Mouse (Mus musculus) hindbrain, embryonic 10.5 days (tissue): Measurements from ENCODE around the gene Serac1. TPM values are rescaled to one million over a fixed set of nuclear protein-coding genes. Genes with fewer than 3 reads are reported as not detected.

ENCODE experiments used
- DNase-seq: peaks from one replicate; pipeline ENCODE4 v3.0.0-alpha.2; 2017; ENCODE audit warnings: low spot score
- H3K27ac ChIP-seq: fragments of 300-500 bp; sonication (generic); 2 replicates; pipeline ENCODE4 v1.5.1; 2016; ENCODE audit warnings: mild to moderate bottlenecking, moderate library complexity
- H3K27me3 ChIP-seq: fragments of 300-500 bp; sonication (generic); 2 replicates; pipeline ENCODE4 v1.6.1; 2016; ENCODE audit warnings: mild to moderate bottlenecking; ENCODE audit not compliant: poor library complexity, insufficient read depth, severe bottlenecking
- H3K36me3 ChIP-seq: fragments of 300-500 bp; sonication (generic); 2 replicates; pipeline ENCODE4 v1.6.1; 2016; ENCODE audit warnings: mild to moderate bottlenecking, moderate library complexity
- H3K4me1 ChIP-seq: fragments of 300-500 bp; sonication (generic); replicated peaks from 2 replicates; pipeline ENCODE4 v1.6.1; 2016; ENCODE audit warnings: mild to moderate bottlenecking
- H3K4me3 ChIP-seq: fragments of 300-500 bp; sonication (generic); 2 replicates; pipeline ENCODE4 v1.5.1; 2016; ENCODE audit warnings: mild to moderate bottlenecking, moderate library complexity
- H3K9me3 ChIP-seq: fragments of 300-500 bp; sonication (generic); 2 replicates; pipeline ENCODE4 v1.6.1; 2016; ENCODE audit warnings: mild to moderate bottlenecking, moderate library complexity
- WGBS: fragments of 180-500 bp; shearing (Covaris S2); methylation state at CpG from one replicate; pipeline ENCODE4 v1.1.7; 2016; 5-methylcytosine and 5-hydroxymethylcytosine counted together
- polyA plus RNA-seq: library from polyadenylated mRNA; unstranded; fragments of >200 nt; fragmentation: Nextera tagmentation; extraction: Ambion mirVana; gene quantifications from 2 replicates; pipeline ENCODE4 v1.2.1, GENCODE M21; 2016

Serac1 gene
- polyA plus RNA-seq, 1 experiment from 2014 or later = 6.7 TPM

- H3K9me3 ChIP-seq = no peaks in the 10 kb centered on the region
- peaks cover 4% of the 10 kb centered on the region for H3K4me1 ChIP-seq
- 85% methylated on average over 4 of the region's 4 CpGs for WGBS
- no peak overlapping the region for H3K27ac ChIP-seq
- no peaks in the 10 kb centered on the region for H3K36me3 ChIP-seq
- no peaks in the 10 kb centered on the region for H3K27me3 ChIP-seq
- DNase-seq = no peak
- no peak overlapping the region for H3K4me3 ChIP-seq
These were observed 66.5 kb downstream of the Serac1 start for GRCm38 (mm10) chr17:6013079-6013478.

DNA sequence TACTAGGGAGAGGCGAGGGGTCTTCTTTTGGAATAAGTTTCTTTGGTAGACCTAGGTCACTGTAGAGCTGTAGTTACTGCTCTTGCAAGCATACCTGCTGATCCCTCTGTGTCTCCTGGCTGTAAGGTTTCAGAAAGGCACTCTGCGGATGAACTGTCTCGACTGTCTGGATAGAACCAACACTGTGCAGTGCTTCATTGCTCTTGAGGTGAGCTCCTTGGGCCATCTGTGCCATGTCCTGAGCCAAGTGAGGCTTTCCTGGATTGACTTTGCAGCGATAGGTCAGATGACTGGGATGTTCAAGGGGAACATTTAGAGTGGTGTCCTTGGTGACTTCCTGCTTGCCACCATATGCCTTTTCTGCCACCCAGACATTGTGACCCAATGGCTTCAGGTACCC, 69.9 kb downstream of the Serac1 start:
- Histone ChIP-seq H3K27ac (no peak overlapping the region), H3K4me1 (peaks cover 17% of the 10 kb centered on the region), H3K9me3 (no peaks in the 10 kb centered on the region), H3K27me3 (no peaks in the 10 kb centered on the region), H3K36me3 (no peaks in the 10 kb centered on the region), H3K4me3 (no peak overlapping the region)
- DNase-seq = no peak
- 92% methylated on average over 4 of the region's 4 CpGs for WGBS

DNA sequence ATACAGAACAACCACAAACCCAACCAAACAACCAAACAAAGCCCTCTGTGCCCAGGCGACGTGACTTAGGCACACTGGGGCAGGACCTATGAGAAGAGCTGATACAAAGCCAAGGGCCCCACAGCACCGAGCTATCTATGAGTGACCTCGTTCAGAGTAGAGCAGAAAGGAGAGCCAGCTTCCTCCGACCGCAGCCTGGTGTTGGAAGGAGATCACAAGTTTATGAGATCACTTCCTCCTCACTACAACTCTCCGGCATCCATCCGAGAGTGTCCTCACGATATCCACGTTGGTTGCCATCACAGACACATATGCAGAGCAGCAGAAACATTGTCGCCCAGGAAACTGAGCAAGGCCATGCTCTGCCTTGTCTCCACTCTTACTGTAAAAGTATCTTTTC, 71.0 kb downstream of the Serac1 start:
- WGBS = 83% methylated on average over 11 of the region's 11 CpGs
- H3K9me3 ChIP-seq = no peaks in the 10 kb centered on the region
- H3K4me1 ChIP-seq = peaks cover 17% of the 10 kb centered on the region
- no peak for DNase-seq
- H3K36me3 ChIP-seq = no peaks in the 10 kb centered on the region
- H3K27me3 ChIP-seq = no peaks in the 10 kb centered on the region
- H3K27ac ChIP-seq = no peak overlapping the region
- no peak overlapping the region for H3K4me3 ChIP-seq

- Histone ChIP-seq H3K27me3 (no peaks in the 10 kb centered on the region), H3K4me3 (no peak overlapping the region), H3K27ac (no peak overlapping the region), H3K9me3 (no peaks in the 10 kb centered on the region), H3K36me3 (no peaks in the 10 kb centered on the region), H3K4me1 (peaks cover 17% of the 10 kb centered on the region)
- no peak for DNase-seq
- 91% methylated on average over 9 of the region's 9 CpGs for WGBS
These were observed 71.6 kb downstream of the Serac1 start for GRCm38 (mm10) chr17:6007902-6008301.

DNA sequence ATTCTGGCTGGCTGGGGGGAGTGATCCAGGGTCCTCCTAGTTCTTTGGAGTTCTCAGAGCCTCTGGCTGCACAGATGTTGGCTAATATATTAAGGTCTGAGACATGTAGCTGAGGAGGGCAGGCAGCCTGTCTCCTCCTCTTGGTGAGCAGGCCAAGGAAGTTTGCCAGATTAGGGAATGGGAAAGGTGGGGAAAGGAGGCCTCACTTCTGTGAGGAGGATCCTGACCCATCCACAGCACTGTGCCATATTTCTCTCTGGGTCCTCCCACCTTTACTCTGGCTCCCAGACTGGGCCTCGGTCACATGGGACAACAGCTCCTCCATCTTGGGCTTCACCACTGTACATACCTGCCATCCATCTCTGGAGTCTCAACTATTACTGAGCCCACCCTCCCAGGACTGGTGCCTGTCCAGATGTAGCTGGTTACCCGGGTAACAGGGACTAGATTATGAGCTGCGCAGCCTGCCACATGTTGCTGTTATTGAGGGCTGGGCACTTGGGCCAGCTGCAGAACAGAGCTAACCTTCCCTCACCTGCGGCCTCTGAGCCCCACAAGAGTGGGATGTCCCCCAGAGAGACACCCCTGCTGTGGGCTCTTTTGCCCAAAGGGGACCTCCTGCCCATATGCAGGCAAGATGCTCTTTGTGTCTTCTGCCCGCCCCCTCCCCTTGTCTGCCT, 72.3 kb downstream of the Serac1 start:
- Histone ChIP-seq H3K27me3 (0 out of 2 replicates have a peak, but pooled peaks cover 3% of the 10 kb centered on the region), H3K36me3 (no peaks in the 10 kb centered on the region), H3K27ac (no peak overlapping the region), H3K9me3 (no peaks in the 10 kb centered on the region), H3K4me1 (peaks cover 17% of the 10 kb centered on the region), H3K4me3 (no peak overlapping the region)
- 80% methylated on average over 5 of the region's 5 CpGs for WGBS
- DNase-seq = no peak

GRCm38 (mm10) chr17:6005638-6006471, 73.7 kb downstream of the Serac1 start:
- Histone ChIP-seq H3K27me3 (0 out of 2 replicates have a peak, but pooled peaks cover 3% of the 10 kb centered on the region), H3K36me3 (no peaks in the 10 kb centered on the region), H3K4me3 (peak overlapping the region; percentile 26), H3K9me3 (no peaks in the 10 kb centered on the region), H3K27ac (no peak overlapping the region), H3K4me1 (peaks cover 22% of the 10 kb centered on the region)
- no peak for DNase-seq
- WGBS = 35% methylated on average over 14 of the region's 14 CpGs

- Histone ChIP-seq H3K27me3 (0 out of 2 replicates have a peak, but pooled peaks cover 3% of the 10 kb centered on the region), H3K4me3 (peak overlapping the region; percentile 26), H3K36me3 (no peaks in the 10 kb centered on the region), H3K27ac (no peak overlapping the region), H3K4me1 (peaks cover 22% of the 10 kb centered on the region), H3K9me3 (no peaks in the 10 kb centered on the region)
- DNase-seq = no peak
- WGBS = 9% methylated on average over 14 of the region's 14 CpGs
These were observed 74.3 kb downstream of the Serac1 start for GRCm38 (mm10) chr17:6005246-6005637.

DNA sequence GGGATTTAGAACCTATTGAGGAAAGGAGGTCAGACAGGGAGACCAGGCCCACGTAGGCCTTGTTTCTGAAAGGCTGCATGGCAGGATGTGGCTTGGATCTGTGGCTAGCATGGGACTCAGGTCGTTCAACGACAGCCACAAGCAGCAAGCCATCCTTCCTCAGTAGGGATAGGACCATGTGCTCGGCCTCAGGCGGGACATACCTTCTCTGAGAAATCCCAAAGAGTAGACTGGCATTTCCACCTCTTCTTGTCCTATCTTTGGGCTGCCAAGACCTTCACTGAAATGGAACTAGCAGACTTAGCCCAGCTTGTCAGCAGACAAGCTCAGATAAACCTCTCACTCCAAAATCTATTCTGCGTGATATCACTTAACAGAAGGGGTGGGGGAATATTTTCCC, 75.9 kb downstream of the Serac1 start:
- 91% methylated on average over 6 of the region's 6 CpGs for WGBS
- Histone ChIP-seq H3K9me3 (no peaks in the 10 kb centered on the region), H3K4me3 (no peak overlapping the region), H3K36me3 (no peaks in the 10 kb centered on the region), H3K27ac (no peak overlapping the region), H3K4me1 (peaks cover 22% of the 10 kb centered on the region), H3K27me3 (0 out of 2 replicates have a peak, but pooled peaks cover 3% of the 10 kb centered on the region)
- no peak for DNase-seq

- no peaks in the 10 kb centered on the region for H3K9me3 ChIP-seq
- DNase-seq = no peak
- H3K27me3 ChIP-seq = 0 out of 2 replicates have a peak, but pooled peaks cover 3% of the 10 kb centered on the region
- WGBS = 94% methylated on average over 6 of the region's 6 CpGs
- H3K36me3 ChIP-seq = no peaks in the 10 kb centered on the region
- no peak overlapping the region for H3K4me3 ChIP-seq
- peaks cover 22% of the 10 kb centered on the region for H3K4me1 ChIP-seq
- no peak overlapping the region for H3K27ac ChIP-seq
These were observed 77.0 kb downstream of the Serac1 start for GRCm38 (mm10) chr17:6002563-6002962.

DNA sequence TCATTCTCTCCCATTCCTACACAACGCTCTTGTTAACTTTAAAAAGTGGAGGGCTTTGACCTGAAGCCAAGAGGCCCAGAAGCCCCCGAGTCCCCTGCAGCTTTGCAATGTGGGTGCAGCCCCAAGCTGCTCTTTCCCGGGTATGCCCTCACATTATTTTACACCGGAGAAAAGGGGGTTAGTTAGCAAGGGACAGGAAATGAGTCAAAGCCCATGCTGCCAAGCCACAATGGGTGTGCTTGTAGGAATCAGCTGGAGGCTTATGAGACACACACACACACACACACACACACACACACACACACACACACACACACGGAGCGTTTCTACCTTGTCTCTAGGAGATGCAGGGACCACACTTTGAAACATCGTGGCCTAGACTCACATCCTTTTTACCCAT, 77.7 kb downstream of the Serac1 start:
- DNase-seq = no peak
- 0 out of 2 replicates have a peak, but pooled peaks cover 3% of the 10 kb centered on the region for H3K27me3 ChIP-seq
- 88% methylated on average over 7 of the region's 7 CpGs for WGBS
- H3K4me3 ChIP-seq = no peak overlapping the region
- H3K9me3 ChIP-seq = no peaks in the 10 kb centered on the region
- H3K4me1 ChIP-seq = peaks cover 22% of the 10 kb centered on the region
- no peak overlapping the region for H3K27ac ChIP-seq
- H3K36me3 ChIP-seq = no peaks in the 10 kb centered on the region

DNA sequence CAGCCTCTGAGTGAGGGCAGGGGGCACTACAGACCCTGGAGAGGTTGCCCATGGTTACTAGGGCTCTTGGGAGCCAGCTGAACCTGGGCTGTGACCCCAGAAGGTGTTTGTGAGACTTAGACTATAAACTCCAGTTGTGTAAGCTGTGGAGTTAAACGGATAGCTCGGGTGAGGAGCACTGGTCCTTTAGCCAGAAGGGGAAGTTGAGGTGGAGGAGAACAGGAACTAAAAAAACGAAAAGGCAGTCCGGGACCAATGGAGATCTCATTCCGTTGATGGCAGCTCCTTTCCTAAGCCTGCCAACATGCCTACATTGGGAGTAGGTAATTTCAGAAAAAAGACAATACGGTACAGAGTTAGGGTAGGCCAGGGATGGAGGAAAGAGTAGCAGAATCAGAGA, 78.2 kb downstream of the Serac1 start:
- Histone ChIP-seq H3K36me3 (no peaks in the 10 kb centered on the region), H3K27ac (no peak overlapping the region), H3K4me3 (no peak overlapping the region), H3K4me1 (peaks cover 24% of the 10 kb centered on the region), H3K9me3 (no peaks in the 10 kb centered on the region), H3K27me3 (0 out of 2 replicates have a peak, but pooled peaks cover 3% of the 10 kb centered on the region)
- no peak for DNase-seq
- WGBS = 85% methylated on average over 6 of the region's 6 CpGs

- 0 out of 2 replicates have a peak, but pooled peaks cover 3% of the 10 kb centered on the region for H3K27me3 ChIP-seq
- 89% methylated on average over 8 of the region's 8 CpGs for WGBS
- H3K4me1 ChIP-seq = peaks cover 19% of the 10 kb centered on the region
- DNase-seq = no peak
- no peak overlapping the region for H3K4me3 ChIP-seq
- H3K9me3 ChIP-seq = no peaks in the 10 kb centered on the region
- H3K27ac ChIP-seq = no peak overlapping the region
- no peaks in the 10 kb centered on the region for H3K36me3 ChIP-seq
These were observed 78.6 kb downstream of the Serac1 start for GRCm38 (mm10) chr17:6000864-6001319.

DNA sequence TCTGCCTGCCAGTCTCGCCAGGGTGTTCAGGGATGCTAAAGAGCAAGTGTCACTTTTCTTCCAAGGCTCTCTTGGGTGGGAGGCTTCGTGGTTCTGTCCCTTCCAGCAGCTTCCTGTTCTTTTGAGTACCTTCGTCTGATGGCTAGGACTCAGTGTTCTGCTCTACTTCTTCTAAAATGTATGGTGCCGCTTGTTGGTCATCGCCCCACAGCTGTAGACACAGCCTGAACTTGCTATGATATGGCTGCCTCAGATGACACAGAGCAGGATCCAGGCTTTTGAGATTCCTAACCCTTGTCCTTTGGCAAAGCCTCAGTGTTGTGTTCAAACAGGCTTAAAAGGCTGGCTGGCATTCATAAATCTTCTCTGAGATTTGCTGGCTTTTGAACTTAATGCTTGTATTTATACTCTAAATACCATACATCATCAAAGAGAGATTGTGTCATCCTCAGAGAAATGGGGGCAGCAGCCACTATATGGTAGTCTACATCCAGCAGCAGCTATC, 80.5 kb downstream of the Serac1 start:
- H3K4me3 ChIP-seq = no peak overlapping the region
- WGBS = 81% methylated on average over 5 of the region's 5 CpGs
- H3K27ac ChIP-seq = no peak overlapping the region
- no peaks in the 10 kb centered on the region for H3K36me3 ChIP-seq
- H3K27me3 ChIP-seq = peaks cover 3% of the 10 kb centered on the region; the same call in 1 of the 2 replicates
- H3K4me1 ChIP-seq = 0 out of 2 replicates have a peak, but pooled peaks cover 9% of the 10 kb centered on the region
- no peaks in the 10 kb centered on the region for H3K9me3 ChIP-seq
- no peak for DNase-seq
